Mouse (Mus musculus) thymus, adult 2 months (tissue): ENCODE results near the gene Mfsd12. TPM values are rescaled to one million over a fixed set of nuclear protein-coding genes. Genes with fewer than 3 reads are reported as not detected.

ENCODE experiments used
- DNase-seq: peaks from one replicate; pipeline ENCODE4 v3.0.0; 2021
- H3K27ac ChIP-seq: fragments of 200-500 bp; 2 replicates; pipeline ENCODE4 v1.5.1; 2012; ENCODE audit warnings: low read length, control low read depth; ENCODE audit not compliant: control insufficient read depth, insufficient read depth
- H3K27me3 ChIP-seq: fragments of 200-500 bp; 2 replicates; pipeline ENCODE4 v1.6.1; 2012; ENCODE audit warnings: mild to moderate bottlenecking, low read length, moderate library complexity, mixed read lengths; ENCODE audit not compliant: control insufficient read depth, insufficient read depth
- H3K36me3 ChIP-seq: fragments of 200-500 bp; 2 replicates; pipeline ENCODE4 v1.6.1; 2012; ENCODE audit warnings: mild to moderate bottlenecking, low read length, moderate library complexity; ENCODE audit not compliant: control insufficient read depth, insufficient read depth
- H3K4me1 ChIP-seq: fragments of 200-500 bp; replicated peaks from 2 replicates; pipeline ENCODE4 v1.6.1; 2012; ENCODE audit warnings: low read length; ENCODE audit not compliant: control insufficient read depth, insufficient read depth
- H3K4me3 ChIP-seq: fragments of 200-500 bp; 2 replicates; pipeline ENCODE4 v1.5.1; 2012; ENCODE audit warnings: mild to moderate bottlenecking, low read length, control low read depth, moderate library complexity; ENCODE audit not compliant: control insufficient read depth, insufficient read depth
- CTCF ChIP-seq: fragments of 200-500 bp; IDR thresholded peaks from 2 replicates; pipeline ENCODE4 v1.5.1; 2012; ENCODE audit warnings: mild to moderate bottlenecking, control low read depth, low read length, moderate library complexity, borderline replicate concordance; ENCODE audit not compliant: control insufficient read depth, poor library complexity, insufficient read depth; ENCODE audit errors: extremely low read depth
- POLR2A ChIP-seq: fragments of 200-500 bp; IDR thresholded peaks from 2 replicates; pipeline ENCODE4 v1.6.1; 2012; ENCODE audit warnings: mild to moderate bottlenecking, low read length, control low read depth, moderate library complexity; ENCODE audit not compliant: control insufficient read depth, poor library complexity, insufficient read depth; ENCODE audit errors: extremely low read depth
- WGBS: fragments of 180-500 bp; shearing (Covaris S2); methylation state at CpG from one replicate; pipeline ENCODE4 v1.1.7; 2018; 5-methylcytosine and 5-hydroxymethylcytosine counted together
- polyA plus RNA-seq: library from polyadenylated mRNA; depleted of rRNA; stranded (reverse); fragments of >200 nt; gene quantifications from 2 replicates; pipeline ENCODE4 v1.2.3, GENCODE M21; 2012

Mfsd12 gene
- polyA plus RNA-seq, 1 experiment: 65.3 TPM

GRCm38 (mm10) chr10:81317273-81317672 is 40.0 kb upstream of the Mfsd12 start:
- H3K36me3 ChIP-seq: peaks cover 23% of the 10 kb centered on the region
- TF ChIP-seq CTCF (no peak), POLR2A (no peak)
- H3K27ac ChIP-seq: no peak overlapping the region
- peaks cover 24% of the 10 kb centered on the region for H3K4me1 ChIP-seq
- DNase-seq: no peak
- H3K27me3 ChIP-seq: no peaks in the 10 kb centered on the region
- H3K4me3 ChIP-seq: no peak overlapping the region
- WGBS: 70% methylated on average over 20 of the region's 20 CpGs

DNA sequence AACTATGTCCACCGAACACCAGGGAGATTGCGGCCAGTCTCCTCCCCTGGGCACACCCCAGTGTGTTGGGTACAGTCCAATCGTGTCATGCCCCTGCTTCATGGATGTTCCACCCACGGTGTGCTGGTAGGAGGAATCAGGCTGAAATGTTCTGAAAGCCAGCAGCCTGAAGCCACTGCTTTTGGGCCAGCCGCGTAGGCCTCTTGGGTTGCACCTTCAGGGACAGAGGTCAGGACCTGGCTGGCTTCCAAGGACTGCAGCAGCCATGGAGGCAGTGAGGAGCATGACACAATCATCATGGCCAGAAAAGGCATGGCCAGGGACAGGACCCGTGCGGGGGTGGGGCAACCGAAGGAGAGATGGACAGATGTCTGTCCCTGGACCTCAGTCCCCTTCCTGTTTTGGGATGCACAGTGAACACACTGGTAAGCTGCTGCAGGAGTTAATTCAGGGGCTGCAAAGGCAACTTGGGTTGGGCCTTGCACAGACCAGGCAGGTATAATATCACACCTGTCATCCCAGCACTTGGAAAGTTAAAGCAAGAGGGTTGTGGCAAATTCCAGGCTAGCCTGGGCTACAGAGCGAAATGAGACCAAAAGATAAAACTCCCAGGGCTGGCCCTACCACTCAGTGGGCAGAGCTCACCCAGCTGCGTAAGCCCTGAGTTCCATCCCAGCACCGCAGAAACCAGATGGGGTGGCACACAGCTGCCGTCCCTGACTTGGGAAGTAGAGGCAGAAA is 38.5 kb upstream of the Mfsd12 start:
- 93% methylated on average over 13 of the region's 13 CpGs for WGBS
- Histone ChIP-seq H3K4me3 (no peak overlapping the region), H3K36me3 (peaks cover 28% of the 10 kb centered on the region), H3K4me1 (peaks cover 27% of the 10 kb centered on the region), H3K27me3 (no peaks in the 10 kb centered on the region), H3K27ac (no peak overlapping the region)
- DNase-seq: no peak
- TF ChIP-seq CTCF (no peak), POLR2A (no peak)

DNA sequence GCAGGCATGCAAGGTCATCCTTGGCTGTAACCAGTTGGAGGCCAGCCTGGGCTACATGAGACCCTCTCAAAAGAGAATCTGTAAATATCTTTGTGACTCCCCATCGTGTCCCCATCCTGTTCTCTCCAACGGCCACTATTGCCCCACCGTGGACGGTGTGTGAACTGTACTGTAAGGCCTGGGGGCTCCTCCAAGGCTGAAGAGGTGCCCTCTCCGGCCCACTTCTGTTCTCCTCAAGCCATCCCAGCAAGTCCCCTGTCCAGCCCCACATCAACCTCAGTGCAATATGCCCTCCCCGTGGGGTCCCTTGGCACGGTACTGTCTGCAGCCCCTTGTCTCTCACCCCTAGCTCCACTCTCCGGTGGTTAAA is 38.0 kb upstream of the Mfsd12 start:
- peaks cover 27% of the 10 kb centered on the region for H3K4me1 ChIP-seq

DNA sequence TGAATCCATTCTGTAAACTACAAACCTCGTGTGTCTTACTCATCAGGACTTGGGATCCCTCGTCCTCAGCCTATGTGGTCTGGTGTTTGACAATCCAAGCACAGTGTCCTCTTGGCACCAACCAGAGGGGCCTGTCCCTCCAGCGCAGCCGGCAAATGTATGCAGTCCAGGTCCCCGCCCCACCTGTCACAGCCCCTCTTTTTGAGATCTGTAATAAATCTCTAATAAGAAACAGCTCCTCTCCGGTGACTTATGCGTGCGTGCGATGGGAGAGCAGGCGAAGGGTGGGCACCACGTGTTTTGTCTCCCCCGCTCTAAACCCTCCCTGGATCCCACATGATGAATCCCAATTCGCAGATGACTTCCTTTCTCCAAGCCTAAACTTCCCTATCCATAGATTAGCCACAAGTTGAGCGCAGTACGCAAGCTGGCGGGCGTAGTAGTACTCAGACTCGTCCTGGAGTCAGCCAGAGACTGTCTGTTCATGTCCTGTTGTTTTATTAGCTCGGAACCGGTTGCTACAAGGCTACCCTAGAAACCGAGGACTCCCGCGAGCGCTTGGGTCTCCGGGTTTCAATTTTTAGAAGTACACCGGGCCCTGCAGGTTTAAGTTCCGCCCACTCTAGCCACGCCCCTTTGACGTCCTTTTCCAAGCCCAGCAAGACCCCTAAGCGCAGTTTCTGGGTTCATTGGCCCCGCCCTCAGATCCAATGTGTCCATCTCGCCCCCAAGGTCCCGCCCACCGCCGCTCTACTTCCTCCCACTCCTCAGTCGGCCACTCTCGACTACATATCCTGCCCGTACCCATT is 37.3 kb upstream of the Mfsd12 start:
- H3K27me3 ChIP-seq: no peaks in the 10 kb centered on the region
- WGBS: 2% methylated on average over 38 of the region's 38 CpGs
- TF ChIP-seq CTCF (no peak), POLR2A (no peak)
- peaks cover 27% of the 10 kb centered on the region for H3K4me1 ChIP-seq
- peak; percentile 96 for DNase-seq
- H3K4me3 ChIP-seq: peak overlapping the region; percentile 47
- peak overlapping the region; percentile 65 for H3K27ac ChIP-seq
- H3K36me3 ChIP-seq: peaks cover 36% of the 10 kb centered on the region

More for the DNA sequence above, 38.0 kb upstream of the Mfsd12 start:
- peak; percentile 52 for DNase-seq
- H3K4me3 ChIP-seq: no peak overlapping the region
- TF ChIP-seq POLR2A (no peak), CTCF (no peak)
- peaks cover 33% of the 10 kb centered on the region for H3K36me3 ChIP-seq
- H3K27me3 ChIP-seq: no peaks in the 10 kb centered on the region
- WGBS: 48% methylated on average over 8 of the region's 8 CpGs
- H3K27ac ChIP-seq: peak overlapping the region; percentile 65

GRCm38 (mm10) chr10:81320550-81321347 is 36.5 kb upstream of the Mfsd12 start, which contains the start of gene Cactin:
Cactin (plus strand) TSS chr10:81321103.
- DNase-seq: peak; percentile 99
- Histone ChIP-seq H3K27ac (peak within 1 kb of the TSS; percentile 66), H3K4me3 (peak within 1 kb of the TSS; percentile 81), H3K36me3 (peaks cover 38% of the 10 kb centered on the region), H3K27me3 (no peaks in the 10 kb centered on the region), H3K4me1 (peaks cover 27% of the 10 kb centered on the region)
- under 1% methylated on average over 68 of the region's 68 CpGs for WGBS
- peak; percentile 54; the same call in 1 of the 2 replicates for TF ChIP-seq POLR2A
- TF ChIP-seq CTCF: peak; percentile 54; the same call in 1 of the 2 replicates

GRCm38 (mm10) chr10:81321436-81321835 is 35.9 kb upstream of the Mfsd12 start:
- Histone ChIP-seq H3K27me3 (no peaks in the 10 kb centered on the region), H3K36me3 (peaks cover 45% of the 10 kb centered on the region), H3K4me1 (peaks cover 31% of the 10 kb centered on the region), H3K4me3 (peak overlapping the region; percentile 81), H3K27ac (no peak overlapping the region)
- no peak for DNase-seq
- WGBS: under 1% methylated on average over 20 of the region's 20 CpGs
- TF ChIP-seq POLR2A (no peak), CTCF (no peak)
